Mouse (Mus musculus) spleen, adult 2 months (tissue): ENCODE results near the gene Hist1h2ae. TPM values are rescaled to one million over a fixed set of nuclear protein-coding genes. Genes with fewer than 3 reads are reported as not detected.

Source experiments
- DNase-seq, 2 experiments: peaks; one replicate each; pipeline versions ENCODE4 v3.0.0 to v3.0.0-alpha.2; 2012 to 2021; ENCODE audit warnings: low spot score in 2 of 2, low read depth in 1 of 2
- H3K27ac ChIP-seq: fragments of 200-500 bp; 2 replicates; pipeline ENCODE4 v1.5.1; 2012; ENCODE audit warnings: low read length, inconsistent platforms; ENCODE audit not compliant: insufficient read depth
- H3K27me3 ChIP-seq: fragments of 200-500 bp; 2 replicates; pipeline ENCODE4 v1.6.1; 2012; ENCODE audit warnings: mild to moderate bottlenecking, moderate library complexity, low read length, inconsistent platforms; ENCODE audit not compliant: control insufficient read depth, insufficient read depth
- H3K36me3 ChIP-seq: fragments of 200-500 bp; 2 replicates; pipeline ENCODE4 v1.6.1; 2012; ENCODE audit warnings: mild to moderate bottlenecking, low read length, inconsistent platforms; ENCODE audit not compliant: control insufficient read depth, insufficient read depth
- H3K4me1 ChIP-seq: fragments of 200-500 bp; 2 replicates; pipeline ENCODE4 v1.6.1; 2011; ENCODE audit warnings: inconsistent platforms; ENCODE audit not compliant: control insufficient read depth, insufficient read depth, insufficient read length
- H3K4me3 ChIP-seq: fragments of 200-500 bp; 2 replicates; pipeline ENCODE4 v1.5.1; 2011; ENCODE audit warnings: mild to moderate bottlenecking, inconsistent platforms; ENCODE audit not compliant: insufficient read depth, insufficient read length; ENCODE audit errors: extremely low read depth
- CTCF ChIP-seq: fragments of 200-500 bp; IDR thresholded peaks from 2 replicates; pipeline ENCODE4 v1.5.1; 2011; ENCODE audit warnings: mild to moderate bottlenecking, inconsistent platforms; ENCODE audit not compliant: insufficient read depth, insufficient read length, insufficient replicate concordance; ENCODE audit errors: extremely low read depth
- POLR2A ChIP-seq: fragments of 200-500 bp; IDR thresholded peaks from 2 replicates; pipeline ENCODE4 v1.6.1; 2011; ENCODE audit warnings: low read depth, low read length, inconsistent platforms
- WGBS: fragments of 180-500 bp; shearing (Covaris S2); methylation state at CpG from one replicate; pipeline ENCODE4 v1.1.7; 2018; 5-methylcytosine and 5-hydroxymethylcytosine counted together
- polyA plus RNA-seq: library from polyadenylated mRNA; depleted of rRNA; stranded (reverse); fragments of >200 nt; gene quantifications from 2 replicates; pipeline ENCODE4 v1.2.3, GENCODE M21; 2012

Hist1h2ae gene
- polyA plus RNA-seq, 1 experiment = 15.5 TPM

DNA sequence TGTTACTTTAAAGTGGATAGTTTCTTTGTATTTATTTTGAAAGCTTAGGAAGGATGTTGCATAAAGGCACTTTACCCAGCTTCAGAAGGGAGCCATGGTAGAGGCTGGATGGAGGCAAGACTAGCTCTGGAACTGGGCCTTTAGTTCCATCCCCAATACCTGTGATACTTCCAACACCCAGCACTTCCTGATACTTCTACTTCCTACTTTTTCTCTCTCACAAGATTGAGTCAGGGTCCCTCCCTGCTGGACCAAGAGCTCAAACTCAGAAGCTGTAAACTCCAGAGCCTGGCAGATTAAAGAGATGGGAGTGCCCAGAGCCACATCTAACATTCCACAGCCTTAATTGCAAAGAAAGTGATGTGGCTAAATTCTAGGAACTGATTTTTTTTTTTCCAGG, 13.3 kb upstream of the Hist1h2ae start:
- peak overlapping the region; percentile 14; the same call in 1 of the 2 replicates for H3K4me3 ChIP-seq
- TF ChIP-seq POLR2A (no peak), CTCF (no peak)
- H3K36me3 ChIP-seq = no peaks in the 10 kb centered on the region
- peak overlapping the region; percentile 78 for H3K27ac ChIP-seq
- DNase-seq = no peak
- peaks cover 3% of the 10 kb centered on the region; the same call in 1 of the 2 replicates for H3K4me1 ChIP-seq
- no peaks in the 10 kb centered on the region for H3K27me3 ChIP-seq

DNA sequence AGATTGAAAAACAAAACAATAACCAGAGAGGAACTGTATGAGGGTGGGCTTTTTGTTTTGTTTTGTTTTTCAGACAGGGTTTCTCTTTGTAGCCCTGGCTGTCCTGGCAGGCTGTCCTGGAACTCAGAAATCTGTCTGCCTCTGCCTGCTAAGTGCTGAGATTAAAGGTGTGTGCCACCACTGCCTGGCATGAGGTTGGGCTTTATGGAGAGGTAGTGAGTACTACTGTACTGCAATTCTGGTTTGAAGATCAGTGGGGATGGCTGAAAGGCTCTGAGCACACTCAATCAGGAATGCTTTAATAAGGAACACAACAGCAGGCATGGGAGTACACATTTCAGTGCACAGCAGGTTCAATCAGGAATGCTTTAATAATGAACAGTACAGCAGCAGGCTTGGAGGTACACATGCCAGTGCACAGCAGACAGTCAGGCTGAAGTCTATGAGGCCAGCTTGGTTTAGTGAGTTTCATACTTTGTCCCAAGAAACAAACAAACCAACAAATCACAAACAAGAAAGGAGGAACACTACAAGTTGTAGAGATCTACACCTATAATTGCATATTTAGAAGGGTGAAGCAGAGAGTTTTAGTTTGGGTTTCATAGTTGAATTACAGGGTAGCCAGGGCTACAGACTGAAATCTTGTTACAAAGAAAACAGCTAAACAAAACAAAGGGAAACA, 12.5 kb upstream of the Hist1h2ae start:
- no peak overlapping the region for H3K4me3 ChIP-seq
- peaks cover 3% of the 10 kb centered on the region; the same call in 1 of the 2 replicates for H3K4me1 ChIP-seq
- H3K36me3 ChIP-seq = no peaks in the 10 kb centered on the region
- TF ChIP-seq CTCF (no peak), POLR2A (no peak)
- no peak for DNase-seq
- no peaks in the 10 kb centered on the region for H3K27me3 ChIP-seq
- no peak overlapping the region; the same call in 1 of the 2 replicates for H3K27ac ChIP-seq

DNA sequence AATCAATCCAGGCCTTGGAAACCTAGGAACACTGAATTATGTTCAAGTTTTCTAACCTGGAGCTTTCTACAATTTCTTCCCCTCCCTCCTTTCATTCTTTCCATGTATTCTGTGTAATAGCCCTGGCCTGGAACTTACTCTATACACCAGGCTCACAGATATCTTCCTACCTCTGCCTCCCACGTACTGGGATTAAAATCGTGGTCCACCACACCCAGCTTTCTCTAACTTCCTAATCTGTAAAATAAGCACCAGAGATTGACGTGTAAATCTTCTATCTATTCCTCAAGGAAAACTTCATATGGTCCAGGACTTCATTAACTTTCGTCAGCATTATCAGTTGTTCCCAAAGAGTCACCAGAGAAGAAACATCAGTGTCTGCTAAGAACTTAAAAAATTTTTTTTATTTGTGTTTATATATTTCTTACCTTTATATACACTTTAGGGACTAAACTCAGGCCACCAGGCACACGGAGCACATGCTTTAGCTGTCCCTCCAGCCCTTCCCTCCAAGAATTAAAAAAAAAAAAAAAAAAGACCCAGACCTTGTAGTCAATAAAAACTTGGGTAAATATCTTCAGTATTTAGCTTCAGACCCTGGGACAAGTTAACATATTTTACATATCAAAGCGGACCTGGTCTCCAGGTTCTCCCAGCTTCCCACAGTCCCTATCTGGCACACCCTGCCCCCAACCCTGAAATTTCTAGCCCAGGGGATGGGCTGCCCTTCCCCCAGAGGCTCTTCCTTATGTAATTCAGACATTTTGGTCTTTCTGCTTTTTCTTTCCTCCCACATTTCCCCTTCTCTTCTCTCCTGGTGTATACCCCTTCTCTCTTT, 11.4 kb upstream of the Hist1h2ae start:
- DNase-seq = no peak
- H3K27me3 ChIP-seq = no peaks in the 10 kb centered on the region
- 29% methylated on average over 6 of the region's 6 CpGs for WGBS
- peaks cover 3% of the 10 kb centered on the region; the same call in 1 of the 2 replicates for H3K4me1 ChIP-seq
- H3K4me3 ChIP-seq = peak overlapping the region; percentile 58; the same call in 1 of the 2 replicates
- peak overlapping the region; percentile 57 for H3K27ac ChIP-seq
- H3K36me3 ChIP-seq = no peaks in the 10 kb centered on the region
- TF ChIP-seq CTCF = no peak
- no peak for TF ChIP-seq POLR2A

DNA sequence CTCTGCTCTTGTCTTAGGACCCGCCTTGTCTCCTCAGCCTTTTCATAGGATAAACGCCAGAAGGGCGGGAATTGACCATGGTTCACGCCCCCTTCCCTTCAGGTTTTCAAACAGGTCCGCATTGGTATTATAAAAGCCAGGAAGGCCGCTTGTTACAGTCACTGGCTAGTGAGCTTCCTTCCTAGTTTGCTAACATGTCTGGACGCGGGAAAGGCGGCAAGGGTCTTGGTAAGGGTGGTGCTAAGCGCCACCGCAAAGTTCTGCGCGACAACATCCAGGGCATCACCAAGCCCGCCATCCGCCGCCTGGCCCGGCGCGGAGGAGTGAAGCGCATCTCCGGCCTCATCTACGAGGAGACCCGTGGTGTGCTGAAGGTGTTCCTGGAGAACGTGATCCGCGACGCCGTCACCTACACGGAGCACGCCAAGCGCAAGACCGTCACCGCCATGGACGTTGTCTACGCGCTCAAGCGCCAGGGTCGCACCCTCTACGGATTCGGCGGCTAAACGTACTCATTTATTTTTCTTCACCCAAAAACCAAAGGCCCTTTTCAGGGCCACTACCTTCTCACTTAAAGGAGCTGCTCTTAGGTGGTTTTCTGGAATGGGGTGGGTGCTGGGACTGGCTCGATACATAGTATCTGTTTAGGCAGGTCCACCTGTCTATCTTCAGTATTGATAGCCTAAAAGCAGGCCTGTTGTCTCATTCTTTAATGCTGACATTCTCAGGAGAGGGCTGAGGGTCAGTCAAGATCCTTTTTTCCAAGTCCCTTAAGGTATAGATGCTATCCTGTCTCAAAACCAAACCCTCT, 10.6 kb upstream of the Hist1h2ae start, which contains the start of gene Hist1h4d:
Hist1h4d (plus strand) TSS at position 191 of the 811 bp plus-strand sequence.
- Histone ChIP-seq H3K4me3 (peak within 1 kb of the TSS; percentile 58), H3K27ac (peak within 1 kb of the TSS; percentile 57), H3K27me3 (no peaks in the 10 kb centered on the region), H3K4me1 (peaks cover 4% of the 10 kb centered on the region; the same call in 1 of the 2 replicates), H3K36me3 (no peaks in the 10 kb centered on the region)
- TF ChIP-seq POLR2A = peak; percentile 99
- TF ChIP-seq CTCF = no peak
- WGBS = under 1% methylated on average over 43 of the region's 43 CpGs
- peak; percentile 89 to 94 for DNase-seq

DNA sequence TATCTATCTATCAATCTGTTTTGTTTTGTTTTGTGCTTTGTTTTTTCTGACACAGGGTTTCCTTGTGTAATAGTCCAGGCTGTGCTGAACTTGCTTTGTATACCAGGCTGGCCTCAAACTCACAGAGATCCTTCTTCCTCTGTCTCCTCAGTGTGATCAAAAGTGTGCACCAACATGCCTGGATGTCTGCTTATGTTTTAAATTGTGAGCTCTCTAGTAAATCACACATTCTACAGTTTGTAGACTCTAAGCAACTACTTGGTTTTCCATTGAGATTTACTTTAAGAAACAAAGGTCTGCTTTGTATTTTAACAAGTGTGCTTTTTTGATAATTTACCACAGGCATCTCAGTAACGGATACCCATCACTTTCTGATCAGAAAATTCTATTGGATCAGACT, 6.8 kb upstream of the Hist1h2ae start:
- WGBS = 100% methylated on average over 1 of the region's 1 CpGs
- H3K27me3 ChIP-seq = no peaks in the 10 kb centered on the region
- H3K4me1 ChIP-seq = peaks cover 2% of the 10 kb centered on the region; the same call in 1 of the 2 replicates
- DNase-seq = no peak
- H3K36me3 ChIP-seq = no peaks in the 10 kb centered on the region
- no peak overlapping the region; the same call in 1 of the 2 replicates for H3K4me3 ChIP-seq
- H3K27ac ChIP-seq = no peak overlapping the region
- TF ChIP-seq CTCF (no peak), POLR2A (no peak)

DNA sequence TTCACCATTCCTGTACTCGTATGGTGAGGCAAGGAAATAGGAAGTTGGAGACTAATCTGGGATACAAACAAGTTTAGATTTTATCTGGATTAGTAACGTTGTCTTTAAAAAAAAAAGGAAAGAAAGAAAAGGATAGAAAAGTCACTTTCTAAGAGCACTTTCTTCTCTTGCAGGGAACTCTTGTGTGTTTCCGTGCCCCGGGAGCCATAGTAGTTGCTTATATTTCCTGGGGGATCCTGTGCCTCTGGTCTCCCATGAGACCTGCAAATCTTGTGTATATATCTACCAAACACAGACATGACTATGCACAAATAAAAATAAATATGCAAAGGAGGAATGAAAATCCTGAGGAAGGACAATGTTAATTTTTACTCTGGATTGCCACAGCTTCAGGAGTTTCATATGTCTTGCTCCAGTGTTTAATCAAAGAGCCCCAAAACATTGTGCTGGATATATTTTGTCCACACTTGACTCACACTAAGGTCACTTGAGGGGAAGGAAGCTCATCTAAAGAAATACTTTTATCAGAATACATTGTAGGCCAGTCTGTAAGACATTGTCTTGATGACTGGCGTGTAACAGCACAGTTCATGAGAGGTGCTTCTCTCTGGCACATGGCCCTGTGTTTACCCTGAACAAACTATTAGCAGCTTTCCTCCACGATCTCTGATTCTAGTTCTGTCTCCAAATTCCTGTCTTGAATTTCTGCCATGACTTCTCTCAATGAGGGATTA, 6.1 kb upstream of the Hist1h2ae start:
- H3K4me1 ChIP-seq = peaks cover 2% of the 10 kb centered on the region; the same call in 1 of the 2 replicates
- 59% methylated on average over 6 of the region's 6 CpGs for WGBS
- no peaks in the 10 kb centered on the region for H3K27me3 ChIP-seq
- no peak for DNase-seq
- no peak overlapping the region for H3K27ac ChIP-seq
- no peak for TF ChIP-seq CTCF
- no peak for TF ChIP-seq POLR2A
- H3K4me3 ChIP-seq = no peak overlapping the region; the same call in 1 of the 2 replicates
- no peaks in the 10 kb centered on the region for H3K36me3 ChIP-seq
